Mouse (Mus musculus) G1E (cell line): ENCODE data around the gene Hs3st4.

Experiments
- CTCF ChIP-seq: IDR thresholded peaks from 2 replicates; pipeline ENCODE4 v1.5.1; 2012; ENCODE audit warnings: low read depth, low read length, inconsistent platforms, mixed read lengths
- GATA1 ChIP-seq: IDR thresholded peaks from 2 replicates; pipeline ENCODE4 v1.6.1; 2012; ENCODE audit warnings: borderline replicate concordance, low read length, inconsistent platforms, mixed read lengths
- GATA2 ChIP-seq: IDR thresholded peaks from 2 replicates; pipeline ENCODE4 v1.6.1; 2012; ENCODE audit warnings: low read depth, low read length, inconsistent platforms, borderline replicate concordance

DNA sequence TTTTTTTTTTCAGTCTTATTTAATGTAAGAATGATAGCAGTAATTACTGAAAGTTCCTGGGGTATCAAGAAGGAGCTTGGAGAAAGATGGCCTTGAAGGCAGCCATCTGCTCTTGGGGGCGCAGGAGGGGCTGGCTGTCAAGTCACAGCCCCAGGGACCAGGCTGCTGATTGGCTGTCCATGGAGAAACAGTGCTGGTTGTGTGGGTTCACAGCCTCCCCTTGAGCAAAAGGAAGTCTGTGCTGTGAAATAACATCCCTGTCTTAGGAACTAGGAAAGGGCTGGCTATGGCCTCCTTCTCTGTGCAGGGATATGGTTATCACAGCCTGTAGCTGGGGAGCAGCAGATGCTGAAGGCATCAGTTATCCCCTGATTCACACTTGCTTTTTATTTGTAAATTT lies 183.6 kb downstream of the Hs3st4 start:
- TF ChIP-seq CTCF (no peak), GATA2 (no peak), GATA1 (no peak)
